Mouse (Mus musculus) liver, embryonic 11.5 days (tissue): ENCODE data around the gene Porcn. TPM values are rescaled to one million over a fixed set of nuclear protein-coding genes. Genes with fewer than 3 reads are reported as not detected.

Experiments used
- ATAC-seq: fragments of 200-750 bp; cut with Nextera tagmentation; replicated peaks from 2 replicates; pipeline ENCODE4 v1.8.0; 2017; ENCODE audit warnings: moderate number of reproducible peaks, mild to moderate bottlenecking, moderate TSS enrichment, moderate library complexity; ENCODE audit not compliant: low FRiP score
- DNase-seq: peaks from one replicate; pipeline ENCODE4 v3.0.0-alpha.2; 2017; ENCODE audit warnings: low spot score
- H3K27ac ChIP-seq: fragments of 300-500 bp; sonication (generic); 2 replicates; pipeline ENCODE4 v1.5.1; 2014; ENCODE audit warnings: mild to moderate bottlenecking, low read depth, low read length, control low read depth
- H3K27me3 ChIP-seq: fragments of 300-500 bp; sonication (generic); replicated peaks from 2 replicates; pipeline ENCODE4 v1.6.1; 2014; ENCODE audit warnings: low read length, mixed read lengths; ENCODE audit not compliant: control insufficient read depth, insufficient read depth
- H3K36me3 ChIP-seq: fragments of 300-500 bp; sonication (generic); 2 replicates; pipeline ENCODE4 v1.6.1; 2014; ENCODE audit warnings: mild to moderate bottlenecking, low read length, moderate library complexity, mixed read lengths; ENCODE audit not compliant: control insufficient read depth, insufficient read depth
- H3K4me1 ChIP-seq: fragments of 300-500 bp; sonication (generic); replicated peaks from 2 replicates; pipeline ENCODE4 v1.6.1; 2014; ENCODE audit warnings: low read length, mixed read lengths; ENCODE audit not compliant: control insufficient read depth, insufficient read depth
- H3K4me2 ChIP-seq: fragments of 300-500 bp; sonication (generic); 2 replicates; pipeline ENCODE4 v1.6.1; 2014; ENCODE audit warnings: mild to moderate bottlenecking, control low read depth, moderate library complexity
- H3K4me3 ChIP-seq: fragments of 300-500 bp; sonication (generic); 2 replicates; pipeline ENCODE4 v1.5.1; 2014; ENCODE audit warnings: low read depth, low read length, control low read depth
- H3K9ac ChIP-seq: fragments of 300-500 bp; sonication (generic); 2 replicates; pipeline ENCODE4 v1.6.1; 2014; ENCODE audit warnings: low read depth, low read length, control low read depth
- H3K9me3 ChIP-seq: fragments of 300-500 bp; sonication (generic); 2 replicates; pipeline ENCODE4 v1.6.1; 2016; ENCODE audit warnings: low read length, inconsistent platforms, mixed read lengths; ENCODE audit not compliant: control insufficient read depth
- WGBS: fragments of 180-500 bp; shearing (Covaris S2); extraction: QIAGEN DNeasy Blood & Tissue Kit; methylation state at CpG from one replicate; pipeline ENCODE4 v1.1.7; 2014; 5-methylcytosine and 5-hydroxymethylcytosine counted together
- polyA plus RNA-seq: library from polyadenylated mRNA; unstranded; fragments of >200 nt; fragmentation: Nextera tagmentation; extraction: Ambion mirVana; gene quantifications from 2 replicates; pipeline ENCODE4 v1.2.1, GENCODE M21; 2014

Gene Porcn
- polyA plus RNA-seq, 1 experiment from 2014 or later = 2.8 TPM

GRCm38 (mm10) chrX:8236704-8237103 is 30.4 kb upstream of the Porcn start:
- DNase-seq (no peak), ATAC-seq (no peak)
- Histone ChIP-seq H3K27ac (no peak overlapping the region), H3K4me3 (no peak overlapping the region), H3K4me2 (no peak overlapping the region), H3K27me3 (no peaks in the 10 kb centered on the region), H3K36me3 (no peaks in the 10 kb centered on the region), H3K9ac (no peak overlapping the region), H3K9me3 (no peaks in the 10 kb centered on the region), H3K4me1 (no peaks in the 10 kb centered on the region)
- 86% methylated on average over 2 of the region's 2 CpGs for WGBS

- Histone ChIP-seq H3K27ac (no peak overlapping the region), H3K9me3 (no peaks in the 10 kb centered on the region), H3K36me3 (no peaks in the 10 kb centered on the region), H3K4me3 (no peak overlapping the region), H3K27me3 (no peaks in the 10 kb centered on the region), H3K9ac (no peak overlapping the region), H3K4me1 (no peaks in the 10 kb centered on the region), H3K4me2 (no peak overlapping the region)
- DNase-seq (no peak), ATAC-seq (no peak)
- WGBS = 65% methylated on average over 3 of the region's 3 CpGs
Observed at GRCm38 (mm10) chrX:8233602-8234001, 27.3 kb upstream of the Porcn start.

GRCm38 (mm10) chrX:8230272-8230671 is 23.9 kb upstream of the Porcn start:
- Histone ChIP-seq H3K4me2 (no peak overlapping the region), H3K9me3 (no peaks in the 10 kb centered on the region), H3K4me3 (no peak overlapping the region), H3K4me1 (no peaks in the 10 kb centered on the region), H3K36me3 (no peaks in the 10 kb centered on the region), H3K9ac (no peak overlapping the region), H3K27ac (no peak overlapping the region), H3K27me3 (no peaks in the 10 kb centered on the region)
- DNase-seq = no peak
- WGBS = 65% methylated on average over 4 of the region's 4 CpGs
- ATAC-seq = no peak

GRCm38 (mm10) chrX:8223473-8223872 is 17.1 kb upstream of the Porcn start:
- no peaks in the 10 kb centered on the region for H3K4me1 ChIP-seq
- no peak overlapping the region for H3K9ac ChIP-seq
- DNase-seq = no peak
- no peak overlapping the region for H3K27ac ChIP-seq
- no peaks in the 10 kb centered on the region for H3K27me3 ChIP-seq
- ATAC-seq = 0 out of 2 replicates have a peak, but pooled peaks have one; percentile 56
- H3K9me3 ChIP-seq = no peaks in the 10 kb centered on the region
- no peaks in the 10 kb centered on the region for H3K36me3 ChIP-seq
- H3K4me3 ChIP-seq = no peak overlapping the region
- WGBS = 69% methylated on average over 7 of the region's 7 CpGs
- no peak overlapping the region for H3K4me2 ChIP-seq

GRCm38 (mm10) chrX:8222678-8223421 is 16.5 kb upstream of the Porcn start:
- Histone ChIP-seq H3K27ac (no peak overlapping the region), H3K36me3 (no peaks in the 10 kb centered on the region), H3K4me1 (no peaks in the 10 kb centered on the region), H3K4me2 (no peak overlapping the region), H3K9me3 (no peaks in the 10 kb centered on the region), H3K4me3 (no peak overlapping the region), H3K9ac (no peak overlapping the region), H3K27me3 (no peaks in the 10 kb centered on the region; the same call in 1 of the 2 replicates)
- ATAC-seq = no peak
- DNase-seq = no peak
- WGBS = 51% methylated on average over 7 of the region's 7 CpGs

- H3K4me3 ChIP-seq = no peak overlapping the region
- H3K4me1 ChIP-seq = no peaks in the 10 kb centered on the region
- H3K36me3 ChIP-seq = no peaks in the 10 kb centered on the region
- no peak overlapping the region for H3K4me2 ChIP-seq
- DNase-seq = no peak
- WGBS = 44% methylated on average over 3 of the region's 3 CpGs
- no peak for ATAC-seq
- no peak overlapping the region for H3K27ac ChIP-seq
- H3K27me3 ChIP-seq = no peaks in the 10 kb centered on the region; the same call in 1 of the 2 replicates
- no peak overlapping the region for H3K9ac ChIP-seq
- H3K9me3 ChIP-seq = no peaks in the 10 kb centered on the region
Observed at GRCm38 (mm10) chrX:8222296-8222677, 16.0 kb upstream of the Porcn start.

- H3K9ac ChIP-seq = no peak overlapping the region
- no peak overlapping the region for H3K27ac ChIP-seq
- no peaks in the 10 kb centered on the region for H3K4me1 ChIP-seq
- no peaks in the 10 kb centered on the region for H3K36me3 ChIP-seq
- H3K27me3 ChIP-seq = no peaks in the 10 kb centered on the region; the same call in 1 of the 2 replicates
- WGBS = 27% methylated on average over 8 of the region's 8 CpGs
- no peaks in the 10 kb centered on the region for H3K9me3 ChIP-seq
- no peak for ATAC-seq
- H3K4me2 ChIP-seq = no peak overlapping the region
- no peak for DNase-seq
- H3K4me3 ChIP-seq = no peak overlapping the region
Observed at GRCm38 (mm10) chrX:8219651-8220050, 13.3 kb upstream of the Porcn start.

GRCm38 (mm10) chrX:8218114-8218513 is 11.8 kb upstream of the Porcn start:
- no peaks in the 10 kb centered on the region for H3K9me3 ChIP-seq
- WGBS = 40% methylated on average over 2 of the region's 2 CpGs
- H3K4me2 ChIP-seq = no peak overlapping the region
- no peak for DNase-seq
- no peak overlapping the region for H3K4me3 ChIP-seq
- H3K36me3 ChIP-seq = no peaks in the 10 kb centered on the region
- no peaks in the 10 kb centered on the region for H3K4me1 ChIP-seq
- H3K27ac ChIP-seq = no peak overlapping the region
- no peaks in the 10 kb centered on the region; the same call in 1 of the 2 replicates for H3K27me3 ChIP-seq
- no peak for ATAC-seq
- no peak overlapping the region for H3K9ac ChIP-seq

- Histone ChIP-seq H3K4me1 (no peaks in the 10 kb centered on the region), H3K36me3 (no peaks in the 10 kb centered on the region), H3K27ac (no peak overlapping the region), H3K4me3 (no peak overlapping the region), H3K27me3 (no peaks in the 10 kb centered on the region; the same call in 1 of the 2 replicates), H3K9ac (no peak overlapping the region), H3K9me3 (no peaks in the 10 kb centered on the region), H3K4me2 (no peak overlapping the region)
- WGBS = 30% methylated on average over 6 of the region's 6 CpGs
- DNase-seq (no peak), ATAC-seq (no peak)
Observed at GRCm38 (mm10) chrX:8217383-8217782, 11.1 kb upstream of the Porcn start.
